In the genomic region with DNA sequence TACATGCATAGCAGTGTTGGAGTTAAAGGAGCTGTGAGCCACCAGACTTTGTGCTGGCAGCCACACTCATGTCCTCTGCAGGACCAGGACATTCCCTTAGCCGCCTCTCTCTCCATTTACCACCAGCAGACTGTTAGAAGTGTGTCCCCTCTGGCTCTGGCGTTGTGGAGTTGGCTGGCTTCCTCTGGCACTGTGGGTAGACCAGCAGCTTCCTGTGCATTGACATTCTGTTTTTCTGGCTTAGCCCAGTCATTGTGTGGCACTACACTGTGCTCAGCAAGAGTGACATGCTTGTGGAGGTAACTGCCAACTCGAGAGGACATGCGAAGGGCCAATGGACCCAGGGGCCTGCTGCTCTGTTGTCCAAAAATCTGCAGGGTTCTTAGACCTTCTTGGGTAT, we compare ENCODE assay signal across 10 mouse cellular contexts. TPM values are rescaled to one million over a fixed set of nuclear protein-coding genes. Genes with fewer than 3 reads are reported as not detected.
DNase-seq lines count a peak whose midpoint lies in the region; ATAC-seq and TF ChIP-seq lines count a peak whose summit lies in the region.
"Had no signal": no experiment of that assay in that cellular context is flagged by ENCODE, and none has a peak within 500 bp of the region (broad histone marks: within the 10 kb centered on the region; RNA-seq: fewer than 3 reads in every experiment).

No protein-coding gene starts in this region.

- H3K4me1 ChIP-seq in hindbrain, embryonic 16.5 days (ENCODE audit: control insufficient read depth, insufficient read depth, low read depth, low read length) = no peaks in the 10 kb centered on the region
- no peaks in the 10 kb centered on the region for H3K4me1 ChIP-seq in hindbrain, embryonic 14.5 days (replicated peaks; ENCODE audit: control insufficient read depth, insufficient read depth, low read length)
- H3K4me1 ChIP-seq in heart, adult 2 months (ENCODE audit: control insufficient read depth, insufficient read depth, low read length) = peaks cover 5% of the 10 kb centered on the region; the same call in 1 of the 2 replicates
- H3K4me1 ChIP-seq: intestine, embryonic 15.5 days had no signal

- TF ChIP-seq POLR2A in heart, adult 2 months (IDR thresholded peaks at IDR 0.05; ENCODE audit: insufficient read depth, low read depth, low read length) = no peak

- no peak overlapping the region for H3K27ac ChIP-seq in hindbrain, embryonic 16.5 days (ENCODE audit: low read depth, low read length)
- no peak overlapping the region for H3K27ac ChIP-seq in hindbrain, embryonic 14.5 days
- H3K27ac ChIP-seq in heart, adult 2 months = no peak overlapping the region
- H3K27ac ChIP-seq: intestine, embryonic 15.5 days had no signal

- ATAC-seq in hindbrain, embryonic 16.5 days = peak; percentile 89
- no peak for ATAC-seq in hindbrain, embryonic 14.5 days (ENCODE audit: low FRiP score)
- ATAC-seq in common myeloid progenitor, adult 5-6 weeks (replicated peaks; ENCODE audit: low read depth, poor library complexity, severe bottlenecking) = peak; percentile 71
- ATAC-seq: intestine, embryonic 15.5 days had no signal

- no peak for DNase-seq in hindbrain, embryonic 14.5 days (ENCODE audit: low spot score)
- peak; percentile 49 for DNase-seq in CD4-positive, CD25-positive, alpha-beta regulatory T cell, adult 2 months (ENCODE audit: low read depth, low spot score)
- DNase-seq in brain, embryonic 18.5 days (ENCODE audit: low read depth, low spot score) = peak; percentile 22
- DNase-seq in ovary, adult 18-20 months (ENCODE audit: low spot score) = no peak
- DNase-seq in heart, adult 2 months = no peak
- no peak for DNase-seq in spleen, adult 18-20 months
- DNase-seq: lung, postnatal 10 days had no signal

- TF ChIP-seq CTCF in heart, adult 2 months (IDR thresholded peaks at IDR 0.05) = no peak

- peaks cover 37% of the 10 kb centered on the region for H3K36me3 ChIP-seq in hindbrain, embryonic 16.5 days (ENCODE audit: control insufficient read depth, insufficient read depth, low read length)
- H3K36me3 ChIP-seq in hindbrain, embryonic 14.5 days (replicated peaks; ENCODE audit: control insufficient read depth, insufficient read depth) = peaks cover 92% of the 10 kb centered on the region
- H3K36me3 ChIP-seq in heart, adult 2 months (ENCODE audit: control insufficient read depth, insufficient read depth, low read length) = peaks cover 5% of the 10 kb centered on the region; the same call in 1 of the 2 replicates

- intact Hi-C loops in heart, adult 2 months (cut with DNase I) = loop anchor here (5.0 kb wide), 1 partner anchor 158 kb away; no protein-coding TSS in a partner anchor

- no peaks in the 10 kb centered on the region for H3K79me2 ChIP-seq in heart, adult 2 months (replicated peaks; ENCODE audit: control insufficient read depth, insufficient read depth, low read length)

- H3K9me3 ChIP-seq in hindbrain, embryonic 16.5 days (ENCODE audit: control insufficient read depth, low read length) = no peaks in the 10 kb centered on the region
- no peaks in the 10 kb centered on the region for H3K9me3 ChIP-seq in hindbrain, embryonic 14.5 days (ENCODE audit: control insufficient read depth, low read length)
- H3K9me3 ChIP-seq: intestine, embryonic 15.5 days had no signal

- no peak overlapping the region for H3K4me2 ChIP-seq in hindbrain, embryonic 16.5 days (ENCODE audit: low read length)
- no peak overlapping the region for H3K4me2 ChIP-seq in hindbrain, embryonic 14.5 days (replicated peaks)
- H3K4me2 ChIP-seq: intestine, embryonic 15.5 days had no signal

- H3K9ac ChIP-seq in hindbrain, embryonic 16.5 days (ENCODE audit: low read depth, low read length) = no peak overlapping the region
- H3K9ac ChIP-seq in hindbrain, embryonic 14.5 days = no peak overlapping the region
- no peak overlapping the region for H3K9ac ChIP-seq in heart, adult 2 months (ENCODE audit: low read depth, low read length)
- H3K9ac ChIP-seq: intestine, embryonic 15.5 days had no signal

- no peak for TF ChIP-seq EP300 in heart, adult 2 months (IDR thresholded peaks at IDR 0.05; ENCODE audit: insufficient read depth, low read depth, low read length)

- no peak overlapping the region for H3K4me3 ChIP-seq in hindbrain, embryonic 16.5 days (ENCODE audit: low read length)
- no peak overlapping the region for H3K4me3 ChIP-seq in hindbrain, embryonic 14.5 days (replicated peaks; ENCODE audit: low read length)
- no peak overlapping the region for H3K4me3 ChIP-seq in heart, adult 2 months
- H3K4me3 ChIP-seq: intestine, embryonic 15.5 days had no signal

- 71% methylated on average over 4 of the region's 4 CpGs for WGBS in hindbrain, embryonic 16.5 days
- WGBS in hindbrain, embryonic 14.5 days = 87% methylated on average over 4 of the region's 4 CpGs
- WGBS in heart, adult 2 months = 51% methylated on average over 4 of the region's 4 CpGs

- no peaks in the 10 kb centered on the region for H3K27me3 ChIP-seq in hindbrain, embryonic 16.5 days (replicated peaks; ENCODE audit: control insufficient read depth, insufficient read depth, low read length)
- no peaks in the 10 kb centered on the region for H3K27me3 ChIP-seq in hindbrain, embryonic 14.5 days (ENCODE audit: control insufficient read depth, insufficient read depth, low read length)
- no peaks in the 10 kb centered on the region for H3K27me3 ChIP-seq in heart, adult 2 months (ENCODE audit: control insufficient read depth, insufficient read depth, low read length)
- H3K27me3 ChIP-seq: intestine, embryonic 15.5 days had no signal

RNA-seq across cellular contexts. Expression of gene Atf1, which starts 47.4 kb away (rescaled TPM):
- polyA plus RNA-seq in hindbrain, embryonic 16.5 days (2015; fragmentation: Nextera tagmentation; extraction: Ambion mirVana) = 11.8 and 13.1 TPM in 2 replicates
- polyA plus RNA-seq in hindbrain, embryonic 14.5 days (2014; fragmentation: Nextera tagmentation; extraction: Ambion mirVana) = 12.2 and 13.2 TPM in 2 replicates
- 77.0 and 94.4 TPM in 2 replicates for total RNA-seq in common myeloid progenitor, adult 5-6 weeks (2017)
- 10 to 100 TPM; 50.7 to 53.9 TPM for total RNA-seq in heart, adult 2 months (2021)
- polyA plus RNA-seq in heart, adult 2 months (2012; rRNA removed) = 54.2 and 59.7 TPM in 2 replicates

Comparison
In these comparisons a context has a peak if more than half of its experiments do, and no peak if none do; other contexts are left out.
1. DNase-seq: peak in CD4-positive, CD25-positive, alpha-beta regulatory T cell, adult 2 months (single experiment) and brain, embryonic 18.5 days (single experiment); none in hindbrain, embryonic 14.5 days (single experiment), ovary, adult 18-20 months (single experiment), heart, adult 2 months (0 of 2) and spleen, adult 18-20 months (0 of 2).